In genomic region chr4:151996951-151997222, GRCm38 (mm10) we compare ENCODE assay signal across 8 mouse cellular contexts. TPM values are rescaled to one million over a fixed set of nuclear protein-coding genes. Genes with fewer than 3 reads are reported as not detected.
A peak's percentile ranks its signal among the peaks of the same experiment; 100 is the strongest.
DNase-seq lines count a peak whose midpoint lies in the region; ATAC-seq and TF ChIP-seq lines count a peak whose summit lies in the region.

No protein-coding gene starts in this region.

- TF ChIP-seq CTCF in heart, adult 2 months (IDR thresholded peaks at IDR 0.05) = no peak
- TF ChIP-seq CTCF in thymus, adult 2 months (IDR thresholded peaks at IDR 0.05; ENCODE audit: borderline replicate concordance, control insufficient read depth, extremely low read depth, insufficient read depth, low read length, poor library complexity) = no peak

- H3K79me2 ChIP-seq in heart, adult 2 months (replicated peaks; ENCODE audit: control insufficient read depth, insufficient read depth, low read length) = peaks cover 4% of the 10 kb centered on the region; the same call in 1 of the 2 replicates

- H3K4me1 ChIP-seq in heart, adult 2 months (ENCODE audit: control insufficient read depth, insufficient read depth, low read length) = 0 out of 2 replicates have a peak, but pooled peaks cover 3% of the 10 kb centered on the region
- peaks cover 9% of the 10 kb centered on the region for H3K4me1 ChIP-seq in thymus, adult 2 months (replicated peaks; ENCODE audit: control insufficient read depth, insufficient read depth, low read length)
- H3K4me1 ChIP-seq in liver, embryonic 13.5 days (replicated peaks) = peaks cover 44% of the 10 kb centered on the region

- ATAC-seq in liver, embryonic 13.5 days (ENCODE audit: low read depth) = no peak

- no peaks in the 10 kb centered on the region for H3K9me3 ChIP-seq in liver, embryonic 13.5 days (replicated peaks)

- no peaks in the 10 kb centered on the region; the same call in 1 of the 2 replicates for H3K36me3 ChIP-seq in heart, adult 2 months (ENCODE audit: control insufficient read depth, insufficient read depth, low read length)
- no peaks in the 10 kb centered on the region for H3K36me3 ChIP-seq in thymus, adult 2 months (ENCODE audit: control insufficient read depth, insufficient read depth, low read length)
- peaks cover 9% of the 10 kb centered on the region for H3K36me3 ChIP-seq in liver, embryonic 13.5 days

- TF ChIP-seq POLR2A in heart, adult 2 months (IDR thresholded peaks at IDR 0.05; ENCODE audit: insufficient read depth, low read depth, low read length) = no peak
- TF ChIP-seq POLR2A in thymus, adult 2 months (IDR thresholded peaks at IDR 0.05; ENCODE audit: control insufficient read depth, extremely low read depth, insufficient read depth, low read length, poor library complexity) = no peak

- peak overlapping the region; percentile 94 for H3K4me3 ChIP-seq in heart, adult 2 months
- peak overlapping the region; percentile 77 for H3K4me3 ChIP-seq in thymus, adult 2 months (ENCODE audit: control insufficient read depth, insufficient read depth, low read length)
- H3K4me3 ChIP-seq in liver, embryonic 13.5 days (replicated peaks) = peak overlapping the region; percentile 97

- H3K27me3 ChIP-seq in heart, adult 2 months (ENCODE audit: control insufficient read depth, insufficient read depth, low read length) = no peaks in the 10 kb centered on the region
- H3K27me3 ChIP-seq in thymus, adult 2 months (ENCODE audit: control insufficient read depth, insufficient read depth, low read length) = peaks cover 7% of the 10 kb centered on the region; the same call in 1 of the 2 replicates
- H3K27me3 ChIP-seq in liver, embryonic 13.5 days = peaks cover 34% of the 10 kb centered on the region

- no peak for TF ChIP-seq EP300 in heart, adult 2 months (IDR thresholded peaks at IDR 0.05; ENCODE audit: insufficient read depth, low read depth, low read length)

- intact Hi-C loops in heart, adult 2 months (cut with DNase I) = loop anchor here (1.0 kb wide), 2 partner anchors 10 to 29 kb away; no protein-coding TSS in a partner anchor
- intact Hi-C loops in heart, postnatal 14 days (cut with DNase I) = no loop called here

- DNase-seq in heart, adult 2 months = no peak
- DNase-seq in heart, postnatal 14 days = no peak
- no peak for DNase-seq in thymus, adult 2 months
- no peak for DNase-seq in thymus, postnatal 36 days
- no peak for DNase-seq in liver, embryonic 13.5 days
- DNase-seq in natural killer cell, adult 2 months (ENCODE audit: low spot score in 2 of 2) = no peak
- DNase-seq in frontal cortex, postnatal 14 days (ENCODE audit: low spot score in 2 of 2) = no peak
- DNase-seq in Muller cell, postnatal 12 days (ENCODE audit: inconsistent ontology term) = no peak

- H3K4me2 ChIP-seq in liver, embryonic 13.5 days = peak overlapping the region; percentile 73

- peak overlapping the region; percentile 88 for H3K9ac ChIP-seq in heart, adult 2 months (ENCODE audit: low read depth, low read length)
- peak overlapping the region; percentile 92 for H3K9ac ChIP-seq in liver, embryonic 13.5 days

- 2% methylated on average over 13 of the region's 13 CpGs for WGBS in heart, adult 2 months
- WGBS in thymus, adult 2 months = 1% methylated on average over 13 of the region's 13 CpGs
- 2% methylated on average over 13 of the region's 13 CpGs for WGBS in liver, embryonic 13.5 days (ENCODE audit: insufficient replicate concordance)

- peak overlapping the region; percentile 97 for H3K27ac ChIP-seq in heart, adult 2 months
- H3K27ac ChIP-seq in thymus, adult 2 months (ENCODE audit: control insufficient read depth, insufficient read depth, low read length) = no peak overlapping the region
- H3K27ac ChIP-seq in liver, embryonic 13.5 days = peak overlapping the region; percentile 94

RNA-seq across cellular contexts. Expression of gene Phf13, which starts 0.8 kb away (rescaled TPM):
- 1 to 10 TPM; 4.5 to 4.8 TPM for total RNA-seq in heart, adult 2 months (2021)
- 3.0 and 3.7 TPM in 2 replicates for polyA plus RNA-seq in heart, adult 2 months (2012; rRNA removed)
- 1 to 10 TPM; 7.6 to 8.5 TPM for total RNA-seq in heart, postnatal 14 days (2021)
- polyA plus RNA-seq in thymus, adult 2 months (2012; rRNA removed) = 9.6 and 11.4 TPM in 2 replicates
- 5.4 and 6.2 TPM in 2 replicates for polyA plus RNA-seq in liver, embryonic 13.5 days (2015; fragmentation: Nextera tagmentation; extraction: Ambion mirVana)

RNA-seq across cellular contexts. Expression of gene Thap3, which starts 8.1 kb away (rescaled TPM):
- 10 to 100 TPM; 12.0 to 13.5 TPM for total RNA-seq in heart, adult 2 months (2021)
- polyA plus RNA-seq in heart, adult 2 months (2012; rRNA removed) = 20.8 and 27.6 TPM in 2 replicates
- total RNA-seq in heart, postnatal 14 days (2021) = 10 to 100 TPM; 13.9 to 14.5 TPM
- 71.0 and 72.0 TPM in 2 replicates for polyA plus RNA-seq in thymus, adult 2 months (2012; rRNA removed)
- 7.8 and 8.1 TPM in 2 replicates for polyA plus RNA-seq in liver, embryonic 13.5 days (2015; fragmentation: Nextera tagmentation; extraction: Ambion mirVana)

RNA-seq across cellular contexts. Expression of gene Klhl21, which starts 11.7 kb away (rescaled TPM):
- 10 to 100 TPM; 69.9 to 93.5 TPM for total RNA-seq in heart, adult 2 months (2021)
- polyA plus RNA-seq in heart, adult 2 months (2012; rRNA removed) = 50.4 and 56.2 TPM in 2 replicates
- 10 to 100 TPM; 53.0 to 56.9 TPM for total RNA-seq in heart, postnatal 14 days (2021)
- 33.8 and 41.5 TPM in 2 replicates for polyA plus RNA-seq in thymus, adult 2 months (2012; rRNA removed)
- 6.0 and 6.5 TPM in 2 replicates for polyA plus RNA-seq in liver, embryonic 13.5 days (2015; fragmentation: Nextera tagmentation; extraction: Ambion mirVana)

RNA-seq across cellular contexts. Expression of gene Zbtb48, which starts 30.6 kb away (rescaled TPM):
- total RNA-seq in heart, adult 2 months (2021) = 1 to 10 TPM; 4.3 to 5.6 TPM
- polyA plus RNA-seq in heart, adult 2 months (2012; rRNA removed) = 5.0 and 8.8 TPM in 2 replicates
- total RNA-seq in heart, postnatal 14 days (2021) = 1 to 10 TPM; 4.7 to 7.5 TPM
- polyA plus RNA-seq in thymus, adult 2 months (2012; rRNA removed) = 27.4 and 31.2 TPM in 2 replicates
- polyA plus RNA-seq in liver, embryonic 13.5 days (2015; fragmentation: Nextera tagmentation; extraction: Ambion mirVana) = 7.2 and 9.5 TPM in 2 replicates

RNA-seq across cellular contexts. Expression of gene Tas1r1, which starts 41.5 kb away (rescaled TPM):
- under 1 TPM; 0.08 to 0.11 TPM for total RNA-seq in heart, adult 2 months (2021)
- polyA plus RNA-seq in heart, adult 2 months (2012; rRNA removed) = 0.08 TPM in 1 of 2 replicates, not detected in the other
- total RNA-seq in heart, postnatal 14 days (2021) = under 1 TPM in 1 of 2 experiments, not detected in 1; 0.07 TPM
- 0.34 and 0.40 TPM in 2 replicates for polyA plus RNA-seq in thymus, adult 2 months (2012; rRNA removed)
- 0.07 TPM in 1 of 2 replicates, not detected in the other for polyA plus RNA-seq in liver, embryonic 13.5 days (2015; fragmentation: Nextera tagmentation; extraction: Ambion mirVana)
